Mouse (Mus musculus) heart, postnatal 25 days (tissue): ENCODE measurements around the gene Relch. TPM values are rescaled to one million over a fixed set of nuclear protein-coding genes. Genes with fewer than 3 reads are reported as not detected.
A peak's percentile ranks its signal among the peaks of the same experiment; 100 is the strongest.
"Not testable (repeated sequence)": the region's sequence is repeated elsewhere in the genome, so short reads cannot be mapped to it uniquely, and the experiment has no call there.

Source experiments
- DNase-seq: peaks from one replicate; pipeline ENCODE4 v3.0.0; 2022; ENCODE audit warnings: low spot score
- intact Hi-C: fragments of 180-260 bp; cut with DNase I; formaldehyde crosslinking; loops from one replicate; pipeline ENCODE4 v1.15.1; 2025
- total RNA-seq, 2 experiments: library from RNA; stranded (reverse); gene quantifications; 2 replicates each; pipeline ENCODE4 v1.2.3; 2021

The Relch gene
- total RNA-seq, result 10 to 100 TPM; 19.2 to 23.1 TPM

DNA sequence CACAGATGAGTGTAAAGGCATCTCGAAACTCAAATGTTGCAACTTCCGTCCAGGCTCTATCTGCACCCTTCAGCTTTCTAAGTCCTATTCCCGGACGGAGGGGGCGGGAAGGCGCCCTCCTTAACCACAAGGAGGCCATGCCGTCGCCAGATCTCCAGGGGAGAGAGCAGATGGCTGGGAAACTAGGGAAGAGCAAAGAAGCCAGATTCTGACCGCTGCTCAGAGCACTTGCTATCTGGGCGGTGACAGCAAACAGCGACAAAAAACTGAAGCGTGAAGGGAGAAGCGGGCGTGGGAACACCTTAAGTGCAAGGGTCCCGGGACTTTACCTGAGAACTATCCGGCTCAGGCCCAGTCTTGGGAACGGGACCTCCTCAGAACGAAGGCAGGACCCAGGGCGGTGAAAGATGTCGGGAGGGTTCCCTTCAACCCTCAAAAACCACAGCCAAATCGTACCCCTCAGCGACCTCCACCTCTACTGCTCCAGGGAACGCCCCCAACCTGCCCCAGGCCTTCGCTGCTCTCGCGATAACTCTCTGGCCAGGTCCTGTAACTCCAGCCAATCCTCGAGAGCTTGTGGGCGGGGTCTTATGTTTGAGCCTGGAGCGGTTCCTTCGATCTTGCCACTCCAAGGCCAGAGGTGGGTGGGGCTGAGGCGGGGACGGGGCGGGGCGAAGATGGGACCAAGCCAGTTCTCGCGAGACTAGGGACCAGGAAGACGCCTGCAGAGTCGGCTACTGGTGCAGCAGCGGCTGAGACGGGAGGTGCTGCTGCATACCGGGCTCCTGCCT, at the start of gene Relch, which contains the start of gene Pign:
Relch (plus strand) TSS at position 691 of the 791 bp plus-strand sequence.
Pign (minus strand) TSS at position 507 of the 791 bp plus-strand sequence.
- intact Hi-C loops, result loop anchor here (5.0 to 10.0 kb wide), 2 partner anchors 331 to 374 kb away; partner anchors contain the start of gene Zcchc2
- DNase-seq, result peak; percentile 96

- intact Hi-C loops, result loop anchor here (1.0 to 2.0 kb wide), 2 partner anchors 538 to 644 kb away; no protein-coding TSS in a partner anchor
- no peak for DNase-seq
These were observed 33.2 kb upstream of the Relch start for GRCm38 (mm10) chr1:105630481-105630880.

DNA sequence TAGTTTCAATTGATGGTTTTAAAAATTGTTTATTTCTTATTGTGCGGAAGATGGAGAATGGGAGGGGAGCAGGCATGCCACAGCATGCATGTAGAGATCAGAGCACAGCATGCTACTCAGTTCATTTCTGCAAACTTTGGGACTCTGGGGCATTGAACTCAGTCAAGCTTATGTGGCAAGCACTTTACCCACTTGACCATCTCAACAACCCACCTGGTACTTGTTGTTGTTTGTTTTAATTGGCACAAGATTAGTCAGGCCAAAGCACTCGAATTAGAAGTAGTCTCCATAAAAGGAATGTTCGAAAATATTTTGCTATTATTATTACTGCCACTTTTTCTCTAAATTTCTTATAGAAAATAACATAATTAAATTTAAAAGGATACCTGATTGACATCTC, 19.6 kb upstream of the Relch start:
- intact Hi-C loops, result no loop called here

DNA sequence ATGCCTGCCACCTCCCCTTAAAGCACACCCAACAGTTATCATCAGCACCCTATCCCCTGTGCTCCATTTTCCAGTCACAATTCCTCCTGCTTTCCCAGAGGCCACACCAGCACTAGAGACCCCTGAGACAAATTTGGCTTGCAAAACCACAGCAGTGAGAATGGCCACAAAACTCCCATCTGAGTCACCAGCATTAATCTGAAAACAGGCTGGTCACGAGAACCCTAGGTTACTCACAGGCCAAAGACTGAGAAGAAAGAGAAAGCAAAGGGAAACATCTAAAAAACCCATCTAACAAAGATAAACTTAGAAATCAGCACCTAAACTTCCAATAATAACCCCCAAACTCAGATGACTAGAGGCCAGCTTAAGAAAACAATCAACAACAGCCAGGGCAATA, 13.0 kb upstream of the Relch start:
- intact Hi-C loops, result no loop called here
- no peak for DNase-seq

More for the DNA sequence above, 19.6 kb upstream of the Relch start:
- no peak for DNase-seq

- intact Hi-C loops, result no loop called here
- no peak for DNase-seq
These were observed 9.7 kb upstream of the Relch start for GRCm38 (mm10) chr1:105653981-105654380.

- DNase-seq, result no peak
- intact Hi-C loops, result loop anchor here (1.0 to 10.0 kb wide), 4 partner anchors 20 to 377 kb away; partner anchors contain the start of gene Zcchc2
These were observed 3.6 kb upstream of the Relch start for GRCm38 (mm10) chr1:105660015-105660414.

DNA sequence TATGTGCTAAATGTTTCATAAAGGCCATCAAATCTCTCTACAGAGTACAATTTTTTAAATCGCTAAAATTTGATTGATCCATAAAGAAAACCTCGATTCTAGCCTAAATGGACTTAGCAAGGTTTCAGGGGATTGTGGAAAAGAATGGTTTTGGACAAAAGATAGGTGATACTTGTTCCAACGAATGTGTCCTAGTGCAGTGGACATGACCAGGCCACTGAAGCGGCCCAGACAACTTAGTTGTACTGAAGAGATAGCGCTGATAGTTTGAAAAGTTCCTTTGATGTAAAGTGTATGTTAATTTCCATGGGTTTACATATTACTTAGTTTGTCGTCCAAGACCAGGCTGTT, 866 bp upstream of the Relch start:
- intact Hi-C loops, result loop anchor here (5.0 to 10.0 kb wide), 2 partner anchors 332 to 375 kb away; partner anchors contain the start of gene Zcchc2

DNA sequence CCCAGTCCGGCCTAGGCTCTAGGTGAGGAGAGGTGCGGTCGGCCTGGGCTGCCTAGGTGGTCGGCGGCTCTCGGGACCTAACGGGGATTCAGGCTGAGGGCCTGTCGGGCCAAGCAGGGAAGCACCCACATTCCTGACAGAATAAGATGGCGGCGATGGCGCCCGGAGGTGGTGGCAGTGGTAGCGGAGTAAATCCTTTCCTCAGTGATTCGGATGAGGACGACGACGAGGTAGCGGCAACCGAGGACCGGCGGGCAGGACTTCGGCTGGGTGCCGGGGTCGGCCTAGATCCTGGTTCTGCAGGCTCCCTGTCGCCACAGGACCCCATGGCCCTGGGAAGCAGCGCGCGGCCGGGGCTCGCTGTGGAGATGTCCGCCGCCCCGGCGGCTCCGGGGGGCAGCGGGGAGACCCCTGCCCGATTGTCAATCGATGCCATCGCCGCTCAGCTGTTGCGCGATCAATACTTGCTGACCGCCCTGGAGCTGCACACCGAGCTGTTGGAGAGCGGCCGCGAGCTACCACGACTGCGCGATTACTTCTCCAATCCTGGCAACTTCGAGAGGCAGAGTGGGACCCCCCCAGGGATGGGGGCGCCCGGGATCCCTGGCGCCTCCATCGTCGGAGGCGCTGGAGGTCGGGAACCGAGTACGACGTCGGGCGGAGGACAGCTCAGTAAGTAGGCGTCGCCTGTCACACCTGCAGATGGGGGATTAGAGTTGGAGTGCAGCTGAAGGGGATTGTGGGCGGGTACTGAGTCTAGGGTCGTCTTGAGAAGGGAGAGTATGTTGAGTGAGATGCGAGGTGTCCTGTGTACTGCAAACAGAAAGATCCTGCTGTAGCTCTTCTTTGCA, 526 bp downstream of the Relch start:
- intact Hi-C loops, result loop anchor here (5.0 to 10.0 kb wide), 2 partner anchors 331 to 373 kb away; partner anchors contain the start of gene Zcchc2

More for the DNA sequence above, 866 bp upstream of the Relch start:
- DNase-seq, result no peak

DNA sequence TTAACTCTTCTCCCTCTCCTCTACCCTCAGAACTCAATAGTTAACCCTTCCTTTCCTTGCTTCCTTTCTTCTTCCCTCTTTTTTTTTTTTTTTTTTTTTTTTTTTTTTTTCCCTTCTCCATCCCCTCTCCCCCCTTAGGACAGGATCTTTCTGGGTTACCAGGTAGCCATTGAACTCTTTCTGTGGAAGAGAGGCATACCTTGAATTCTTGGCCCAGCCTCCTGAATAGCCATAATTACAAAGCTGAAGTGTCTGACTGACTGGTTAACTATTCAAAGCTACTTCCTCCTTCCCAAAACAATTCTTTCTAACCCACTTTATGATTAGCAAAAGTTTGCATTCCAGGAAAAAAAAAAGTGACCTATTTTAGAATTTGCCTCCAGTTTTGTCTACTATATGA, 6.0 kb downstream of the Relch start:
- no peak for DNase-seq
- intact Hi-C loops, result loop anchor here (10.0 kb wide), 1 partner anchor 325 kb away; the partner anchor contains the start of gene Zcchc2

More for the DNA sequence above, 526 bp downstream of the Relch start:
- DNase-seq, result no peak

- intact Hi-C loops, result no loop called here
- DNase-seq, result no peak
These were observed 11.1 kb downstream of the Relch start for GRCm38 (mm10) chr1:105674763-105675162.

DNA sequence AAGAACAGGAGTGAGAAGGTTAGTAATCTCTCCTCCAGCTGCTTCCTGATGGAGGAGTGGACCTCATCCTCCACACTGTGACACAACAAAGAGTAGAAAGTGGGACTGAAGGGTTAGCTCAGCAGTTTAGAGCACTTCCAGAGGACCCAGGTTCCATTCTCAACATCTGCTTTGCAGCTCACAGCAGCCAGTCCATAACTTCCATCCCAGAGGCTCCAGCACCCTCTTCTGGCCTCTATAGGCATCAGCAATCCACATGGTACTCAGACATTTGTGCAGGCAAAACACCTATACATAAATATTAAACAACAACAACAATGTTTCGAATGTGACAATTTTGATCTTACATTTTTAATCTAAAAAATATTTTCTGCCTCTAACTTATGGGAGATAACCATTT, 16.9 kb downstream of the Relch start:
- intact Hi-C loops, result loop anchor here (1.0 kb wide), 1 partner anchor 20 kb away; no protein-coding TSS in a partner anchor
- no peak for DNase-seq

DNA sequence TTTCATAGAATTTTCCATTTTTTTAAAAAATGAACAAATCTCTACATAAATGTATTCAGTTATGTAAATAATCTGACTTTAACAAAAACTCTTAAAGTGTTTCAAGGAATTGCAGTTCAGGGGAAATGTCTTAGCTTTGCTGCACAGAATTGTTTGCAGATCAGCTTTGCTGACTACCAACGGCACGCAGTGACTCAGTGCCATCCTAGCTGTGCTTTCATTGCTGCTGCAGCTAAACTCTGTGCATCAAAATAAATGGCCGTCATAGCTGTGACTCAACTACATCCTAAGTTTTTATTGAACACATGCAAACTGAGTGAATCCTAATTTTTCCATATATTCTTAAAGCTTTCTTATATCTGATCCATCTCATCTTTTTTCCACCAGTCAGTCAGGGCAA, 21.8 kb downstream of the Relch start:
- no peak for DNase-seq
- intact Hi-C loops, result no loop called here

- intact Hi-C loops, result no loop called here
- DNase-seq, result no peak
These were observed 31.9 kb downstream of the Relch start for GRCm38 (mm10) chr1:105695581-105695980.

- intact Hi-C loops, result no loop called here
- no peak for DNase-seq
These were observed 37.4 kb downstream of the Relch start for GRCm38 (mm10) chr1:105700984-105701530.

GRCm38 (mm10) chr1:105709415-105709814, 45.8 kb downstream of the Relch start:
- intact Hi-C loops, result no loop called here
- no peak for DNase-seq

DNA sequence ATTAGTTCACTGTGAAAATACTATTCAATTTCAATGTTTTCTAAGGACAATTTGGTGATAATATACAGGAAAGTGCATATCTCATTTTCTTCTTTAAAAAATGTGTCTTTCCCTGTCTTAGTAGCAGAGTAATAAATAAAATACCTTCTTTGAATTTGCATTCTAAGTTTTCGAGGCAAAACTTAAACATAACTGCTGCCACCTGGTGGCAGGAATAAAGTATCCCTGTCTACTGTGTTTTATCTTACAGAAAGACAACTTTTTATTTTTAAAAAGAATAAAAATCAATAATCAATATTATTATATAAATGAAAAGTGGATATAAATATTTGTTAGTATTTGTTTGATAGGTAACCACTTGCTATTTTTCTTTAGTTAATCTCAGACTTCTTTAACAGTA, 47.6 kb downstream of the Relch start:
- no peak for DNase-seq
- intact Hi-C loops, result loop anchor here (2.0 kb wide), 1 partner anchor 50 kb away; no protein-coding TSS in a partner anchor

- no peak for DNase-seq
- intact Hi-C loops, result no loop called here
These were observed 49.2 kb downstream of the Relch start for GRCm38 (mm10) chr1:105712822-105713221.

- DNase-seq, result no peak
- intact Hi-C loops, result no loop called here
These were observed 54.7 kb downstream of the Relch start for GRCm38 (mm10) chr1:105718358-105718757.

- DNase-seq, intact Hi-C loops: not testable (repeated sequence)
These were observed 65.6 kb downstream of the Relch start for GRCm38 (mm10) chr1:105729246-105729645.

DNA sequence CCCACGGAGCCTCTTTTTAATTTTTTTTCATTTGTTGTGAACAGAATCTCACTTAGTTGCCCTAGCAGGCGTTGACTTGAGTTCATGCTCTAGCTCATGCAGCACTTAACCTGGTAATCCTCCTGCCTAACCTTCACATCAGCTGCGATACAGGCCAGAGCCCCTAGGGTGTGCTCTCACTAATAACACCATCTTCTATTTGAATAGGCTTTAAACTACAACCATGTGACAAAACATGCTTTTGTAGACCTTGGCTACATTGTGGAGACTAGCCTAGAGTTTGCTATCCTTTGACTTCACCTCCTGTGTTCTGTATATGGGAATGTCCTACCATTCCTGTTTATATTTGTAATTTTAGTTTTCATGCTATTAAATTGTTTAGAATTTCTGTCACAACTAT, 71.7 kb downstream of the Relch start:
- intact Hi-C loops, result no loop called here
- DNase-seq, result no peak
